Mouse (Mus musculus): ENCODE data around the gene Ipo4. TPM values are rescaled to one million over a fixed set of nuclear protein-coding genes. Genes with fewer than 3 reads are reported as not detected.
A peak's percentile ranks its signal among the peaks of the same experiment; 100 is the strongest.

Gene Ipo4
- total RNA-seq, 2 experiments from 2014 or later: 26.9 to 79.0 TPM

DNA sequence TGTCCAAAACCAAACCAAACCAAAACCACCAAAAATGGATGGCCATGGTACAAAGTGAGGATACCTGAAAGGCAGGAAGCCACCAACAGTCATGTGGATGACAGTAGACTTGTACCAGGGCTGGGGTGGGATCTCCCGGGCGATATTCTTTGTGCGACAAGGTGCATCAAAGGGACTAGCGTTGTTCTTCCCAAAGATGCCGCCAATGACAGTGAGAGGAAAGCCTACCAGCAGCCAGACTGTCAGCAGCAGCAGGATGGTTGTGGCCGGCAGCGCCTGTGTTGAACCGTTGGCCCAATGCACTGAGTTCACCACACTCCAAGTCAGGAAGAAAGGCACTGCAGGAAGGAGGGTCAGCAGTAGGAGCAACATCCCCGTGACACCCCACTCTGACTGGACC, 2.0 kb upstream of the Ipo4 start, which contains the start of gene Gm49378:
Gene Gm49378 (minus strand): TSS at position 101 of the 400 bp plus-strand sequence.
- ATAC-seq (replicated peaks; ENCODE audit: low FRiP score, low TSS enrichment, poor library complexity, severe bottlenecking): no peak

DNA sequence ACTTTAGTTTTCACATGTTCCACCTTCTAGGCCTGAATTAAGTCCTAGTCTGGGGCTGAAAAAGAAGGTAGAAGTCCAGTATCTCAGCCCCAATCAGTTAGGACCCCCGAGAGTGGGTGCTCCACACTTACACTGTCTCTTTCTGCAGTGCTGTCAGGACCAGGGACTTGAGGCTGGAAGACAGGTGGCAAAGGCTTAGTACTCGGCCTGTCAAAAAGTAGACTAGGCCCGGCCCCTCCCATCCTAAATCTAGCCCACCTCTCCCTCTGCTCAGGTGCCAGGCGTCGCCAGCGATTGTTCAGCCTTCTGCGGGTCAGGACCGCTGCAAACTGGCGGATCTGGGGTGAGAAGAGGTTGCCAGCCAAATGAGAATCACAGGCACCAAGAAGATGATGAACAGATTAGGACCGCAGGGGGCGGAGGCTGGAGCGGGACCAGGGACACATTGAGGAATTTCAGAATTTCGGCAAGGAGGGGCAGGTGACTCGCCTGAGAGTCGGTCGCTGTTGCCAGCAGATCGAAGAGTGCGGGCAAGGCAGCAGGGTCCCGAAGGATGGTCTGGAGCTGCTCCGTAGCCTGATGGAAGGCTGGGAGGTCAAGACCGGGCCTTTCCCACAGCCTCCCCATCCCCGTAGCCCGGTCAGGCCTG, 759 bp downstream of the Ipo4 start:
- ATAC-seq (replicated peaks; ENCODE audit: low FRiP score, low TSS enrichment, poor library complexity, severe bottlenecking): peak; percentile 43

DNA sequence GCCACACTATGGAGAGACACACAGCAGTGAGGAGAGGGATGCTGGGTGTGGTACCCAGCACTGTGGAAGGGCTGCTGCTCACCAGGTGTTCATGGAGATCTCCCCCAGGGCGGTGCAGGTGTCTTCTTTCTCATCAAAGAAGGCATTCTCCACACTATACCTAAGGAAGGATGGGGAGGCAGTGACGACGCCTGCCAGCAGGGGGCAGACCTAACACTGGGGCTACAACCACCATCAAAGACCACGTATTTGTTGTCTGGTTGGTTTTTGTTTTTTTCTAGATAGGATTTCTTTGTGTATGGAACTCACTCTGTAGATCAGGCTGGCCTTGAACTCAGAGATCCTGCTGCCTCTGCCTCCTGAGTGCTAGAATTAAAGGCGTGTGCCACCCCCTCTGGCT, 6.4 kb downstream of the Ipo4 start:
- peak; percentile 68 for ATAC-seq (replicated peaks; ENCODE audit: low FRiP score, low TSS enrichment, poor library complexity, severe bottlenecking)

DNA sequence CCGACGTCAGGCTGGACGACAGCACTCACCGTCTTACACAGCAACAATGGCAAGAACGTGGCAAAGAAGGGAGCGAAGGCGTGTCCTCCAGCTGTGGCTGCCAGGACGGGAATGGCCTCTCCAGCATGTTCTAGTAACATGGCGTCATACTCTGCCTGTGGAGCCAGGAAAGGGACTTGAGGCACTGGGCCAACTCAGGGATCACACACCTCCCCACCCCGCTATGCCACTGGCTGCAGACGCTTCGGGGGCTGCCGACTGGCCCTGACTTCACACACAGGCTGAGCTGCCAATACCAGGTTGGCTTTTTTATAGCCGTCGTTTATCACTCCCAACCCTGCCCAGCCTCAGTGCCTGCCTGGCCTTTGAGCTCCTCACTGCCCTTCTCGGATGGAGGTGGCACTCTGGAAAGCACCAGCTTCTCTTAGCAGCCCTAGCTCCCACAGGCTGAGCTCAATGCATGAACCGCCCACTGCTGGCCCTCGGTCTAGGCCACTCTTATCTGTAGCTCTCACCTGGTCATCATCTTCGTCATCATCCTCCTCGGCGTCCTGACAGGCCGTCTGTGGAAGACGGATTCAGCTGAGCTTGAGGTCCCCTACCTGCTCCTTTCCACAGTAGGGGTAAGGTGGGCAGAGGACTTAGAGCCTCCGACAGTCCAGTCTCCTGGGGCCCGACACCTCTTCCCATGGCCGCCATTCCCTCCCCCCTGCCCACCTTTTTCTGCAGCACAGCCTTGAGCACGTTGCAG, 7.5 kb downstream of the Ipo4 start:
- no peak for ATAC-seq (replicated peaks; ENCODE audit: low FRiP score, low TSS enrichment, poor library complexity, severe bottlenecking)

DNA sequence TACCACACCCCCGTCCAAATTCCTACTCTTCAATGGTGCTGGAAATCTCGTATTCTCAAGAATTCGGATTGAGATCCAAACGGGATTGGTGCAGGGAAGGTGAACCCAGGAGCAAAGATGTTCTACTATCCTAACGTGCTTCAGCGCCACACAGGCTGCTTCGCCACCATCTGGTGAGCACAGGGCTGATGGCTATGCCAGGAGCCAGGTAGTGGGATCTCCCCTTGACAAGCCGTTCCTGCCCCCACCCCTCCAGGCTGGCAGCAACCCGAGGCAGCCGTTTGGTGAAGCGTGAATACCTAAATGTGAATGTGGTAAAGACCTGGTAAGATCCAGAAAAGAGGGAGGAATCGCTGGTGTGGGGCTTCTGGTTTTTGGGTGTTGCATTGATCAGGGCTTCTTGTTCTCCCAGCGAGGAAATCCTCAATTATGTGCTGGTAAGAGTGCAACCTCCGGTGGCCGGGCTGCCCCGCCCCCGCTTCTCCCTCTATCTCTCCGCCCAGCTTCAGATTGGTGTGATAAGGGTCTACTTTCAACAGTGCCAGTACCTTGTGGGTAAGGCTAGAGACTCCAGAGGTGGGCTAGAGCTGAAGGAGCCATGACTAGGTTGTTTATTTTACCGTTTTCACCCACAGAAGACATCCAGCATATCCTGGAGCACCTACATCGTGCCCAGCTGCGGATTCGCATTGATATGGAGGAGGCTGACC, 17.1 kb downstream of the Ipo4 start:
- peak; percentile 59 for ATAC-seq (replicated peaks; ENCODE audit: low FRiP score, low TSS enrichment, poor library complexity, severe bottlenecking)

DNA sequence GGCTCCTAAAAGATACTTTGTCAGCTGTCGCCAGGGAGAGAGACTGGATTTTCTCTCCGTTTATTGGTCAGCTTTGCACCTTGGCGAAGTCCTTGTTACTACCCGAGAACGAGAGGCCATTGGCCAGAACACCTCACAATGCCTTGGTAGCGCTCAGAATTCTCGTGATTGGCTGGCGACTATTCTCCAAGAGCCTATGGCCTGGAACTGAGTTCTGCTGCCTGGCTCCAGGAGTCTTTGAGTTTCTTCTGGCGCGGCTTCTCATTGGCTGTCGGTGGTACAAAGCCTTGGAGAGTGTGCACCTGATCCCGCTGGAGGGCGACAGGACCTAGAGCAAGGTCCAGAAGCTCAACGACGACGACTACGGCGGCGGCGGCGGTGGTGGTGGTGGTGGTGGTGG, 17.9 kb downstream of the Ipo4 start, which contains the start of gene Rec8:
Gene Rec8 (plus strand): TSS at position 216 of the 400 bp plus-strand sequence.
- peak; percentile 79 for ATAC-seq (replicated peaks; ENCODE audit: low FRiP score, low TSS enrichment, poor library complexity, severe bottlenecking)

DNA sequence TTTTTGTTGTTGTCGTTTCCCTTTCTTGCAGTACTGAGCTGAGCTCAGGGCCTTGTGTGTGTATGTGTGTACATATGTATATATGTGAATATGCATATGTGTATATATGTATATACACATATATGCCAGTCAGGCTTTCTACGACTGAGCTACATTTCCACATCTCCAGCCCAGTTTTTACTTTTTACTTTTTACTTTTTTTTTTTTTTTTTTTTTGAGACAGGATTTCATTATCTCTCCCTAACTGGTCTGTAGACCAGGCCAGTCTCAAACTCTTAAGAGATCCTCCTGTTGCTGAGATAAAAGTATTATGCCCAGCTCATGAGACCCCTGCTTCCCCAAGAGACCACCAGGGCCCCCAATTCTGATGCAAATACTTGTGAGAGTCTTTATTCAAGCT, 18.9 kb downstream of the Ipo4 start:
- ATAC-seq (replicated peaks; ENCODE audit: low FRiP score, low TSS enrichment, poor library complexity, severe bottlenecking): no peak

DNA sequence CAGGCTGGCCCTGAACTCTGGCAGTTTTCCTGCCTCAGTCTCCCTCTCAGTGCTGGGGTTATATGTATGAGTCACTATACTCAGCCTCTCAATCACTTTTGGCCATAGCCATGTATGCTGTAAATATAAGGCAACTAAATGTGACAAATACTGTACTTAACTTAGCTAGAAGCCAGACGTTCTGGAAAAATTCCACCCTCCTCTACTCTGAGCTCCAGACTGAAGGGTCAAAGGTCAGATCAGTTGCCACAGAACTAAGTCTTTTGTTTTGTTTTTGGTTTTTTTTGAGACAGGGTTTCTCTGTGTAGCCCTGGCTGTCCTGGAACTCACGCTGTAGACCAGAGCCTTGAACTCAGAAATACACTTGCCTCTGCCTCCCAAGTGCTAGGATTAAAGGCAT, 19.9 kb downstream of the Ipo4 start:
- no peak for ATAC-seq (replicated peaks; ENCODE audit: low FRiP score, low TSS enrichment, poor library complexity, severe bottlenecking)

DNA sequence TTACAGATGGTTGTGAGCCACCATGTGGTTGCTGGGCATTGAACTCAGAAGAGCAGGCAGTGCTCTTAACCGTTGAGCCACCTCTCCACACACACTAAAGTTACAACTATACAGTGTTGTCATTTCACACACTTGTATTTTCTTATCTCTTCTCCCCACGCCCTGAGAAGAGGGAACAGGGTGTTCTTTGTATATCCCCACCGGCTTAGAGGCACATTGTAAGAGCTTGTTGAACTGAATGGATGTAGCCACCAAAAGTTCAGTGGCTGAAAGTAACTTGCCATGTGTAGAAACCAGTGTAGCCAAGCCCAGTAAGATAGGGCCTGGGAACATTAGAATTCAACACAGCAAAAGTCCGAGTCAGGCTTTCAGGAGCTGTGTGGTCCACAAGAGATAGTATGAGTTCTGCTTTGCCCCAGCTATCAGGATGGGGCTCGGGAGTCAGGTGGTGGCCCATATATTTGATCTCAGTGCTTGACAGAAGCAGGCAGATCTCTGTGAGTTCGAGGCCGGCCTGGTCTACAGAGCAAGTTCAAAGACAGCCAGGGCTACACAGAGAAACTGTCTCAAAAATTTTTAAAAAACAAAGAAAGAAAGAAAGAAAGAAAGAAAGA, 21.1 kb downstream of the Ipo4 start:
- ATAC-seq (replicated peaks; ENCODE audit: low FRiP score, low TSS enrichment, poor library complexity, severe bottlenecking): peak; percentile 57

DNA sequence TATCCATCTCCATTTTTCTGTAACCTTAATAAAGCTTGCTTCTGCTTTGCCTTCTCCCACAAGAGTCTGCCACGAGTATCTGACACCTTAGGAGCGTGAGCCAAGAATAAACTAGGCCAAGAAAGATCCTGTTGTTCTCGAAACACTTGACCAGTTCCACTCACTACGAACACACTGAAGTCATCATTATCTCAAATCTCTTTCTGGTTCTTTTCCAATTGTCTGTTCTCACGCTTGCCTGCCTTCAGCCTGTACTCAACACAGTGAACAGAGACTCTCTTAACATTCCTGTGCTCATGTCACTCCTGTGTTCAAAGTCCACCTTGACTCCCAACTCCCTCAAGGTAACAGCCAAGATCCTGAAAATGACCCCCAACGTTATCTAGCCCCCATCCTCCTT, 22.4 kb downstream of the Ipo4 start:
- no peak for ATAC-seq (replicated peaks; ENCODE audit: low FRiP score, low TSS enrichment, poor library complexity, severe bottlenecking)

DNA sequence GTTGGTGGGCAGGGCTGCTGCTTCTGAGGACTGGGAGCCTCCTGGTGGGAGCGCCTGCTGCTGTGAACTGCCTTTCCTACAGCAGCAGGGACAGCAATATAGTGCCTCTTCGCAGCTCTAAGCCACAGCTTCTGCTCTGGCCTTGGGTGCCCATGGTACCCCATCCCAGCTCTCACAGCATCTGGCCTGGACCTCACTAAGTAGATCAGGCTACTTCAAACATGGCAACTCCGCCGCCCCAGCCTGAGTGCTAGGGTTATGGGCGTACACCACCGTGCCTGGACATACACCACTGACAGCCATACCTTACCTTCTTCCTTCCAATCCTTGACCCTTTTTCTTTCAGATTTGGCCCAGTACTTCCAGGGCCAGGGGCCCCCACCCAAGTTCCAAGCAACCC, 27.4 kb downstream of the Ipo4 start:
- no peak for ATAC-seq (replicated peaks; ENCODE audit: low FRiP score, low TSS enrichment, poor library complexity, severe bottlenecking)

DNA sequence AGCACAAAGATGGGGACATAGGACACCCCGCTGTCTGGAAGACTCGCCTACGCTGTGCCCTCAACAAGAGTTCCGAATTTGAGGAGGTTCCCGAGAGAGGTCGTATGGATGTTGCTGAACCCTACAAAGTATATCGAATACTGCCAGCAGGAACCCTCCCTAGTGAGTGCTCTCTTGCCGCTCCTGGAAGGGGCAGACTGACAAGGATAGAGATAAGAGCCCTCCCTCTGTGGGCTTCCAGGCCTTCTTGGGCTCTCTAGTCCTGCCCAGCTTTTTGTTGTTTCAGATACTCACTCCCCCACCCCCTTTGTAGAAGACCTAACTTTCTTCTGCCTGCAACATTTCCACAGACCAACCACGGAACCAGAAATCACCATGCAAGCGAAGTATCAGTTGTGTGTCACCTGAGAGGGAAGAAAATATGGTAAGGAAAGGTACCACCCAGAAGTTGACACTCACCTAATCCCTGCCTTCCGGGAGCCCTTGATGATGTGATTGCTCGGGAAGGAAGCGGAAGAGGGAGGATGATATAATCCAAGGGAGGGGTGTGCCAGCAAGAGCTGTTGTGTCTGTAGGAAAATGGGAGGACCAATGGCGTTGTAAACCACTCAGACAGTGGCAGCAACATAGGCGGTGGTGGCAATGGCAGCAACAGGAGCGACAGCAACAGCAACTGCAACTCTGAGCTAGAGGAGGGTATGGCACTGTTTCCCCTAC, 29.9 kb downstream of the Ipo4 start:
- ATAC-seq (replicated peaks; ENCODE audit: low FRiP score, low TSS enrichment, poor library complexity, severe bottlenecking): peak; percentile 35; the same call in 1 of the 2 replicates

DNA sequence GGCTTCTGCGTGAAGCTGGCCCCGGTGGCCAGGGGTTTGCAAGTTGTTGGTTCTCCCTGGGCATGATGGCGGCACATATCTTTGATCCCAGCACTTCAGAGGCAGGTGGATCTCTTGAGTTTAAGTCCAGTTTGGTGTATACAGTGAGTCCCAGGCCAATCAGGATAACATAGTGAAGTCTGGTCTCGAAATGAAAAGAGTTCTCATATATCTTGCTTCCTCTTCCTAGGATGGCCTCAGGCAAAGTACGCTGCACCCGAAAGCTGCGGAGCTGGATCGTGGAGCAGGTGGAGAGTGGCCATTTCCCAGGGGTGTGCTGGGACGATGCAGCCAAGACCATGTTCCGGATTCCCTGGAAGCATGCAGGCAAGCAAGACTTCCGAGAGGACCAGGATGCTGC, 30.9 kb downstream of the Ipo4 start:
- ATAC-seq (replicated peaks; ENCODE audit: low FRiP score, low TSS enrichment, poor library complexity, severe bottlenecking): no peak

DNA sequence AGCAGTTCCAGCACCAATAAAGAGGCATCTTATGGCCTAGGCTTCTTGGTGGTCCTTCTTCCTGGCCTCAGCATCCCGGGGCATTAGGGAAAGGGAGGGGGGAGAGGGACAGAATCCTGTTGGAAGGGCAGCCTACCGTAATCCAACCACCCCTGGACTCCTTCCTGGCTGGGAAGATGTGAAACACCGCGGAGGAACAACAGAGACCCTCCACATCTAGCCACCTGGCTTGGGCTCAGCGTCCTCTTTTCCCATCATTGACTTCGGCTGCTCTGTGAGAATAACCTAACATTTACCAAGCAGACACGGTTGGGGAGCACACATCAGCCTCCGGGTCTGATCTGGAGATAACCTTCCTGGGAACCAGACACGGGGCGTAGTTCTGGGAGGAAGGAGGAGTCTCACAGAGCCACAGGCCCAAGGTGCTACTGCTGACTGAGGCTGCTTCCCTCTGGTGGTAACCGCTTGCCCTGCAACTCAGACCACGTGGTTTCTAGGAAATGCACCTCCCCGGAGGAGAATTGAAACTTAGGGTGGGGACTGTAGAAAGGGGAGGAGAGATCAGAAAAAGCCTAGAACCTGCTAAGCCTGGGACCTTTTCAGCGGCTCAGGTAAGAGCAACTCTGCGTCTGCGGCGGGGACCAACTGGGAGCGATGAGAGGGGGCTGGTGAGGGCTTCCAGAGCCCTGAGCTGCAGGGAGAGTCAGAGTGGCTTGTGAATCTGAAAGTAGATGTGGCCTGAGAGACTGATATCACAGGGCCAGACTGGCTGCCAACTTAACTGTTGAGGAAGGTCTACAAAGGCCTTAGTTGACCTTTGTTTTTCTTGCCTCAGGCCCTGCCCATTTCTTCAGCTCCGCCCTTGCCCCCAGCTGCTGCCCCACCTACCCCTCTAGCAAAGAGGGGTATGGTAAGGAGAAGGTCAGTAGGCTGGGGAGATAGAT, 31.9 kb downstream of the Ipo4 start:
- ATAC-seq (replicated peaks; ENCODE audit: low FRiP score, low TSS enrichment, poor library complexity, severe bottlenecking): peak; percentile 90

DNA sequence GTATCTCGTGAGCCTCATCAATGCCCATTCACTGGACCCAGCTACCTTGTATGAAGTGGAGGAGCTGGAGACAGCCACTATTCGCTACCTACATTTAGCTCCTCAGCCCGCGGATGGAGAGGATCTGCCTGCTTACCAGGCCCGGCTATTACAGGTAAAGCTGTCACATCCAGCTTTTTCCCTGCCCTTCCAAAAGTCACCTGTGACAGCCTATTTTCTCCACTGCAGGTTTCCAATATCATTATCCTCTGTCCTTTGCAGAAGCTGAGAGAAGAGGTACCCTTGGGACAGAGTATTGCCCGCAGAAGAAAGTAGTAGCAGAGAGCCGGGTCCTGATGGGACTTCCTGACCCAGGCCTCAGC, 32.5 kb downstream of the Ipo4 start, which contains the start of gene Irf9:
Gene Irf9 (plus strand): TSS at position 301 of the 362 bp plus-strand sequence.
- ATAC-seq (replicated peaks; ENCODE audit: low FRiP score, low TSS enrichment, poor library complexity, severe bottlenecking): no peak

DNA sequence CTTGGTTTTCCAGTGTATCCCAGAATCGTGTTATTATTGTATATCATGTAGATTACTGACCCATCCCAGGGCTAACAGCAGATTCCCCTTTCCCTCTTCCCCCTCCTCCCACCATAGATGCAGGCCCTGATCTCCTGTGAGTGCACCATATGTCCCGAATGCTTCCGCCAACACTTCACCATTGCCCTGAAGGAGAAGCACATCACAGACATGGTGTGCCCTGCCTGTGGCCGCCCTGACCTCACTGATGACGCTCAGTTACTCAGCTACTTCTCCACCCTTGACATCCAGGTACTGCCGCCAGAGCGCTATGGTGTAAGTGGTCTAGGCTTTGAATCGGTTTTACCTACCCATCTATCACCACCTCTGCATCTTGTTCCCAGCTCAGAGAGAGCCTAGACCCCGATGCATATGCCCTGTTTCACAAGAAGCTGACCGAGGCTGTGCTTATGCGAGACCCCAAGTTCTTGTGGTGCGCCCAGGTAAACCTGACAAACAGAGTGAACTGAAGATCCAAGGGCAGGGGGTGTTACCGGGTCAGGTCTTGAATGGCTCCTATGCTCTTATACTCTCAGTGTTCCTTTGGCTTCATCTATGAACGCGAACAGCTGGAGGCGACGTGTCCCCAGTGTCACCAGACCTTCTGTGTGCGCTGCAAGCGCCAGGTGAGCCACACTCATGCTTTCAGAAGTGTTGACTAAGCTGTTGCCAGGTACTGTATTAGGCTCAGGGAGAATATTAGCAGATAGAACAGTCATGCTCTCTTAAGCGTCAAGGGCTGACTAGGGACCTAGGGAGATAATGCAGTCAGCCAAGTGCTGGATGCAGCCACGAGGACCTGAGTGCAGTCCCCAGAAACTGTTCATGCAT, 37.0 kb downstream of the Ipo4 start:
- no peak for ATAC-seq (replicated peaks; ENCODE audit: low FRiP score, low TSS enrichment, poor library complexity, severe bottlenecking)

DNA sequence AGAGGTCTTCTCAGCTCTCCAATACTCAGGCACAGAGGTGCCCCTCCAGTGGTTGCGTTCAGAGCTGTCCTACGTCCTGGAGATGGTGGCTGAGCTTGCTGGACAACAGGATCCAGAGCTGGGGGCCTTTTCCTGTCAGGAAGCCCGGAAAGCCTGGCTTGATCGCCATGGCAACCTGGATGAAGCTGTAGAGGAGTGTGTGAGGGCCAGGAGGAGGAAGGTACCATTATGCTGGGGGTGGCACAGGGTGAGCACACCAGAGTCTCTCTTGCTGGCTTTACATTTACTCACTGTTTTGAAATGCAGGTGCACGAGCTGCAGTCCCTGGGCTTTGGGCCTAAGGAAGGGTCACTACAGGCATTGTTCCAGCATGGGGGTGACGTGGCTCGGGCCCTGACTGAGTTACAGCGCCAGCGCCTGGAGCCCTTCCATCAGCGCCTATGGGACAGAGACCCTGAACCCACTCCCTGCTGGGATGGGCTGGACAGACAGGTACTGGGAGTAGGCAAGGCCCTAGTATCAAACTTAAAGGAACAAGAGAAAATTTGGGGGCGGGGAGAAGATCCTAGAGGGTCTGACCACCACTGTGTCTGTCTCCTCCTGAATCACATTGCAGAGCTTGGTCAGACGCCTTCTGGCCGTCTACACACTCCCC, 39.6 kb downstream of the Ipo4 start:
- ATAC-seq (replicated peaks; ENCODE audit: low FRiP score, low TSS enrichment, poor library complexity, severe bottlenecking): no peak
